Mouse (Mus musculus) left cerebral cortex, adult 6 months (tissue): ENCODE results near the gene D630045J12Rik. TPM values are rescaled to one million over a fixed set of nuclear protein-coding genes. Genes with fewer than 3 reads are reported as not detected.

Experiments
- long read RNA-seq, 2 experiments: library from polyadenylated mRNA; unstranded; transcript quantifications; one replicate each; pipeline ENCODE4 v2.0.0; 2019 to 2020
- polyA plus RNA-seq: library from polyadenylated mRNA; unstranded; fragments of <200 nt; fragmentation: Nextera tagmentation; gene quantifications from 2 replicates; pipeline ENCODE4 v1.2.3, GENCODE M21; 2021

The D630045J12Rik gene
- polyA plus RNA-seq: 4.2 and 6.5 TPM in 2 replicates
- long read RNA-seq, experiment 1, partial matches to known transcripts: 5 of 17 reads
- long read RNA-seq, experiment 1, other reads (novel, unspliced or antisense): 12 of 17 reads
- long read RNA-seq, experiment 2, partial matches to known transcripts: 0 of 15 reads
- long read RNA-seq, experiment 2, other reads (novel, unspliced or antisense): 15 of 15 reads

DNA sequence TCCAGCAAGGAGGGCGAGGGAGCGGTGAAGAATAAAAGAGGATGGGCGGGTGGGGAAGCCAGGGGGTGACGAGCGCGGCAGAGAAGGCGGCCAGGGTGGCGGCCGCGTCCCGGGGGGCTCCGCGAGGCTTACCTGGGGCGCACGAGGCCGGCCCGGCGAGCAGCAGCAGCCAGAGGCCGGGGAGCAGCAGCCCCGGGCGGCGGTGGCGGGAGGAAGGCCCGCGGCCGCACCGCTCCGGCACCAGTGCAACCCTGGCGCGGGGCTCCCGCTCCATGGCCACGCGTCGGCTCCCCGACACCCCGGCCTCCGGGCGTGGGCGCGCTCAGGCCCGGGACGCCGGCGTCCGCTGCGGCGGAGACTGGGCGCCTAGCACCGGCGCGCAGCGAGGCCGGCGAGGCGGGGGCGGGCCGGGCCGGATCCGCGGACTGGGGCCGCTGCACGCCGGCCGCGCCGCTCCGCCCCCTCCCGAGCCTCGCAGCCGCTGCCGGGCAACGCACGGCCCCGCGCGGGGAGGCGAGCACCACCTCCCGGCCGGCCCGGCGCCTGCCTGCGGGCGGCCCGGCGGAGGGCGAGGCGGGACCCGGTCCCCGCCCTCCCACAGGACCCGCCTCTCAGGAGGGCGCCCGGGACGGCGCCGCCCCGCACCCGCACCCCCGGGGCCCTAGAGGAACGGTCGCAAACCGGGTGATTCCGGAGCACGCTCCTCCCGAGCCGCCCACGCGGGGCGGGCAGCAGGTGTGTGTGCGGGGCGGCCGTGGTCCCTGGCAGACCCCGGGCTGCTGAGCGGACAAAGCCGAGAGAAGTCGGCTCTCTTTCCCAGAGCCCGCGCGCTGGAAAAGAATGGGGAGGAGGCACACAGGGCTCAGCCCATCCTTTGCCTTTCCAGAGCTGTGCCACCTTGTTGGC is at the start of gene D630045J12Rik:
TSS of gene D630045J12Rik (minus strand) at position 274 of the 906 bp plus-strand sequence.

DNA sequence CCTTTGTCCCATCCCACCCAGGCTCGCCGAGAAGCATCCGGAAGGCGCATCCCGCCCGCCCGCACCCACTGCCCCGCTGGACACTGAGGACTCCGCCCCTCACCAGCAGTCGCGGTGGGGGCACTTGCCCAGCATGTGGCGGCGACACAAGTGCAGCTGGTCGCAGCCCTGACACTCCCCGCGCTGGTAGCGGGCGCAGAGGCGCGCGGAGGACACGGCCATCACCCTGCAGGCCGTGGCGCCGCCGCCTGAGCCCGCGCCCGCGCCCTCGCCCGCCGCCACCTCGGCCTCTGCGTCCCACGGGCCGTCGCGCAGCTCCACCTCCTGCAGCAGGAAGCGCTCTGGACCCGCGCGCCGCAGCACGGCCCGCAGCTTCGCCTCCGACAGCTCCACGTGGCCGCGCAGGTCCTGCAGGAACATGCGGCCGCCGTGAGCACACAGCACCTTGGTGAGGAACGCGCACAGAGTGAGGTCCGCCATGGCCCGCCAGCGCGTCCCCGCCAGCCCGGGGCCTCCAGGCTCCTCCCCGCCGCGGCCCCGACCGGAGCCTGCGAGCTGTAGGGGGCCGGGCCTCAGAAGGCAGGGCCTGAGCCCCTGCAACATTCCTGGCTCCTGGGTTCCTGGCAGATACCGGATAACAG is 45.1 kb upstream of the D630045J12Rik start, which contains the start of gene Zc3hav1l:
TSS of gene Zc3hav1l (minus strand) at position 499 of the 641 bp plus-strand sequence.

DNA sequence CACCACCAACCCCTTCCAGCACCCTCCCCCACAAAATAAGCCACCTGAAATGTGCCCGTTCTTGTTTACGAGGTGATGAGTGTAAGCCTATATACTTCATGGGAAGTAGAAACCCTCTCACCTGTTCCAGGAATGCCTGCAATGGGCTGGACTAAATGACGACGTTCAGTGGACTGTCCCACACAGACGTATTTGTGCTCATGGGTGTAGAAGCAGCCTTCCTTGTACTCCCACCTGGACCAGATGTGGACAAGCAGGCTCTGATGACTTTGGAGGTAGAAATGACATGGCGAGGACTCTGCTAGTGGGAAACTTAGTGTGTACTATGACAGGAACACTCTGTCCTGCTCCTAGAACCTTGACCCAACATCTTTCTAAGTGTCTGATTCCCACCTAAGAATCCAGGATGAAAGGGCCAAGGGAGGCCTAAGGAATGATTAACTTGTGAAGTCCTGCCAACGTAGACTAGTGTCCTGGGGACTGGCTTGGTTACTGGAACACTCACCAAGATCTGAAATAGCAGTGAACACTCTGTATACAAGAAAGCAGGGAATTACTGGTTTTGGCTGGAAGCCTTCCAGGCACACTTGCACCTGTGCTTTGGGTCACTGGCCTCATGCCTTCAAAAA is 129.5 kb downstream of the D630045J12Rik start, which contains the start of gene Atp6v0a4:
TSS of gene Atp6v0a4 (minus strand) at position 380 of the 629 bp plus-strand sequence.

DNA sequence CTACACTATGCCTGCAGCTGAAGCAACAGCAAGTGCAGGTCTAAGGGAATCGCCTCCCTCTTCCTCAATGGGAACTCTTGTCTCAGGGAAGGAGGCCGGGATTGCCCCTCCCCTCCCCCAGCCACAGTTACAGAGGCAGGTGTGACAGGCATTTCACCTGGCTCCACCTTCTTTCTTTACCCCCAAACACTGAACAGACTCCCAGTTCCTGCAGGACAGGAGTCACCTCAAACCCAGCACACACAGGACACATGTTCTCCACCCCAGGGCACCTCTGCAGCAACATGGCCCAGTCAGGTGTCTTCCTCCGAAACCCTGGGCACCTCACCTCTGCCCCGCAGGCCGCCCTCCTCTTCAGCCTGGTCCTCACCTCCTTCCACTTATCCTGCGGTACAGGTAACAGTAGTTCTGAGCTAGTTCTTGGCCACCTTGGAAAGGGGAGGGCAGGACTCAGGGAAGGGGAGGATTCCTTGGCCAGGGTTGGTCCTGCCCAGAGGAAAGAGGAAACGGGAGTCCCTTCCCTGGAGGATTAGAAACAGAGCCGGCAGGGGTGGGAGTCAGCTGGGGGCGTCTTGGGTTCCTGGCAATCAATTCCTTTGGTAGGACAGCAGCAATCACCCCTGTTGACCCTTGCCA is 144.5 kb downstream of the D630045J12Rik start, which contains the start of gene Tmem213:
TSS of gene Tmem213 (plus strand) at position 96 of the 636 bp plus-strand sequence.

Other genes with a start within 250 kb of the D630045J12Rik start
- not detected in 2 replicates for gene Svopl, start 207.0 kb downstream of the D630045J12Rik start, polyA plus RNA-seq
- gene Tmem213, start 144.8 kb downstream of the D630045J12Rik start, polyA plus RNA-seq: not detected in 2 replicates
- not detected in 2 replicates for gene Atp6v0a4, start 129.4 kb downstream of the D630045J12Rik start, polyA plus RNA-seq
- gene Zc3hav1l, start 45.2 kb upstream of the D630045J12Rik start, polyA plus RNA-seq: 0.34 and 1.7 TPM in 2 replicates
- gene Zc3hav1, start 100.6 kb upstream of the D630045J12Rik start, polyA plus RNA-seq: 5.5 and 7.0 TPM in 2 replicates
- 2.7 and 4.4 TPM in 2 replicates for gene Ttc26, start 127.5 kb upstream of the D630045J12Rik start, polyA plus RNA-seq
- 6.0 and 6.5 TPM in 2 replicates for gene Ubn2, start 179.9 kb upstream of the D630045J12Rik start, polyA plus RNA-seq